Mouse (Mus musculus): ENCODE results near the gene Atxn10. TPM values are rescaled to one million over a fixed set of nuclear protein-coding genes. Genes with fewer than 3 reads are reported as not detected.

Gene Atxn10
- polyA plus RNA-seq, 1 experiment from 2014 or later, result 457 TPM

DNA sequence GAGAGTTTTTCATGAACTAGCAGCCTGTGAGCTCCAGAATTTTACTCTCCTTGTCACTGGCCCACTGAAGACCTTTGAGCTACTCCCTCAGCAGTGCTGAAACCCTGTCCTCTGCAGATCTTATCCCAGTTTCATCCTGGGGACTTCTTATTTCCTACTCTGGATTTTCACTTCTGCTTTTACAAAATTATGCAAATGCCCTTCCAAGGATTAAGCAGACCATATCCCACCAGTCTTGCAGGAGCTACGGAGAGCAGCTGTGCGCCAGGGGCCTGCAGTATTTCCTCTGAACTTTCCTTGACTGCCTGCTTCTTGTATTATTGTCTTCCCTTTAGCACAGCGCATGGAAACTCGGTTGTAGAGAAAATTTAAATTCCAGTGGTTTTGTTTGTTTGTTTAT, 68.7 kb downstream of the Atxn10 start:
- Histone ChIP-seq H3K36me3 (ENCODE audit: control insufficient read depth, insufficient read depth, low read length) (no peaks in the 10 kb centered on the region), H3K27me3 (ENCODE audit: control insufficient read depth, insufficient read depth, low read length) (no peaks in the 10 kb centered on the region), H3K27ac (ENCODE audit: low read depth, low read length) (no peak overlapping the region), H3K9me3 (ENCODE audit: control insufficient read depth, low read length) (no peaks in the 10 kb centered on the region), H3K4me1 (replicated peaks; ENCODE audit: control insufficient read depth, insufficient read depth, low read length) (no peaks in the 10 kb centered on the region), H3K9ac (ENCODE audit: low read depth, low read length) (no peak overlapping the region), H3K4me2 (replicated peaks; ENCODE audit: low read depth, low read length) (no peak overlapping the region), H3K4me3 (ENCODE audit: low read depth, low read length) (no peak overlapping the region)
- DNase-seq (ENCODE audit: low spot score) (no peak), ATAC-seq (ENCODE audit: low FRiP score) (no peak)
- WGBS, result 93% methylated on average over 4 of the region's 4 CpGs

- WGBS, result 82% methylated on average over 3 of the region's 3 CpGs
- ATAC-seq (ENCODE audit: low FRiP score), result no peak
- H3K4me1 ChIP-seq (replicated peaks; ENCODE audit: control insufficient read depth, insufficient read depth, low read length), result no peaks in the 10 kb centered on the region
- no peaks in the 10 kb centered on the region for H3K9me3 ChIP-seq (ENCODE audit: control insufficient read depth, low read length)
- no peak overlapping the region for H3K27ac ChIP-seq (ENCODE audit: low read depth, low read length)
- H3K27me3 ChIP-seq (ENCODE audit: control insufficient read depth, insufficient read depth, low read length), result no peaks in the 10 kb centered on the region
- no peak overlapping the region for H3K4me2 ChIP-seq (replicated peaks; ENCODE audit: low read depth, low read length)
- no peaks in the 10 kb centered on the region for H3K36me3 ChIP-seq (ENCODE audit: control insufficient read depth, insufficient read depth, low read length)
- H3K9ac ChIP-seq (ENCODE audit: low read depth, low read length), result no peak overlapping the region
- no peak for DNase-seq (ENCODE audit: low spot score)
- no peak overlapping the region for H3K4me3 ChIP-seq (ENCODE audit: low read depth, low read length)
These were observed 69.5 kb downstream of the Atxn10 start for GRCm38 (mm10) chr15:85405567-85405966.

- H3K9ac ChIP-seq (ENCODE audit: low read depth, low read length), result no peak overlapping the region
- no peak overlapping the region for H3K27ac ChIP-seq (ENCODE audit: low read depth, low read length)
- no peak overlapping the region for H3K4me2 ChIP-seq (replicated peaks; ENCODE audit: low read depth, low read length)
- no peak overlapping the region for H3K4me3 ChIP-seq (ENCODE audit: low read depth, low read length)
- DNase-seq (ENCODE audit: low spot score) (no peak), ATAC-seq (ENCODE audit: low FRiP score) (no peak)
- no peaks in the 10 kb centered on the region for H3K9me3 ChIP-seq (ENCODE audit: control insufficient read depth, low read length)
- no peaks in the 10 kb centered on the region for H3K4me1 ChIP-seq (replicated peaks; ENCODE audit: control insufficient read depth, insufficient read depth, low read length)
- WGBS, result 89% methylated on average over 1 of the region's 1 CpGs
- no peaks in the 10 kb centered on the region for H3K36me3 ChIP-seq (ENCODE audit: control insufficient read depth, insufficient read depth, low read length)
- no peaks in the 10 kb centered on the region for H3K27me3 ChIP-seq (ENCODE audit: control insufficient read depth, insufficient read depth, low read length)
These were observed 70.8 kb downstream of the Atxn10 start for GRCm38 (mm10) chr15:85406846-85407245.

- Histone ChIP-seq H3K36me3 (ENCODE audit: control insufficient read depth, insufficient read depth, low read length) (no peaks in the 10 kb centered on the region), H3K4me1 (replicated peaks; ENCODE audit: control insufficient read depth, insufficient read depth, low read length) (no peaks in the 10 kb centered on the region), H3K27ac (ENCODE audit: low read depth, low read length) (no peak overlapping the region), H3K9ac (ENCODE audit: low read depth, low read length) (no peak overlapping the region), H3K27me3 (ENCODE audit: control insufficient read depth, insufficient read depth, low read length) (no peaks in the 10 kb centered on the region), H3K4me3 (ENCODE audit: low read depth, low read length) (no peak overlapping the region), H3K9me3 (ENCODE audit: control insufficient read depth, low read length) (no peaks in the 10 kb centered on the region), H3K4me2 (replicated peaks; ENCODE audit: low read depth, low read length) (no peak overlapping the region)
- WGBS, result 85% methylated on average over 3 of the region's 3 CpGs
- ATAC-seq (ENCODE audit: low FRiP score), result no peak
- DNase-seq (ENCODE audit: low spot score), result no peak
These were observed 71.3 kb downstream of the Atxn10 start for GRCm38 (mm10) chr15:85407342-85407741.

DNA sequence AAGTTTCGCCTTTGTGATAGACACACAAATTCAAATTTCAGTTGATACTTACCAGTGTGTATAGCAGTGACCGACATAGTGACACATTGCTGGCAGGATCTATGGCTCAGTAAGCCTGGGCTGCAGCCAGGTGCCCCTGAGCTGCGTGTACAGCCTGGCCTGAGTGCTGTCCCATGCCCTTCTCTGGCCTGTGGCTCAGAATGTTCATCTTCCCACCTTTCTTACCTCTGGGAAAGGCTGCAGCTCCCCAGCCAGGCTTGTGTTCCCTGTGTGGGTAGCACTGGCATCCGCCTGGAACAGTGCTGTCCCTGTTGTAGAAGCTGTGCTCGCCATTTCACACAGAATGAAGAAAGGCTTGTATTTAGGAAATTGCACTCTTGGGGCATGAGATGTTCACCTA, 72.7 kb downstream of the Atxn10 start:
- Histone ChIP-seq H3K4me2 (replicated peaks; ENCODE audit: low read depth, low read length) (no peak overlapping the region), H3K9me3 (ENCODE audit: control insufficient read depth, low read length) (no peaks in the 10 kb centered on the region), H3K36me3 (ENCODE audit: control insufficient read depth, insufficient read depth, low read length) (no peaks in the 10 kb centered on the region), H3K27ac (ENCODE audit: low read depth, low read length) (no peak overlapping the region), H3K27me3 (ENCODE audit: control insufficient read depth, insufficient read depth, low read length) (no peaks in the 10 kb centered on the region), H3K4me3 (ENCODE audit: low read depth, low read length) (no peak overlapping the region), H3K4me1 (replicated peaks; ENCODE audit: control insufficient read depth, insufficient read depth, low read length) (no peaks in the 10 kb centered on the region), H3K9ac (ENCODE audit: low read depth, low read length) (no peak overlapping the region)
- no peak for ATAC-seq (ENCODE audit: low FRiP score)
- 88% methylated on average over 5 of the region's 5 CpGs for WGBS
- no peak for DNase-seq (ENCODE audit: low spot score)

DNA sequence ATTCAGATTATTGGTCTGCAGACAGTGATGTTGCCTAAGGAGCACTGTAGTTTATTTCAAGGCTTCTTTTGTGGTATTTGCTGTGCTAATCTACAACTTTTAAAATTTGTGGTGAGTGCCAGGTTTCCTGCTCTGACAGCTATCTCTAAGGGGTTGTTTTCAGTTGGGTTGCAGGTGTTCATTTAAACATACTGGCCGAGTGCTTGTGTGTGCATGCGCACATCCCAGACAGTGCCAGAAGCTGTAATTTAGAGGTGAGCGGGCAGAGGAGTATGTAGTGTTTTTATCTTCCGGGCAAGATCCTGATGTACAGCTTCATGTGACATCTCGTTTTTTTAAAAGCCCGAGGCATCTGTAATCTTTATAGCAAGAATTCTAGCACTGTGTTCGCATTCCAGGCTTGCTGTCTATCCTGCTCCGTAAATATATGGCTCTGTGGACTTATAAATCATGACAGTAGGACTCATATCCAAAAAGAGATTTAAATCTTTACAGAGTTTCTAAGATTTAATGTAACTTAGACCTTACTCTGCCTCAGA, 73.3 kb downstream of the Atxn10 start:
- Histone ChIP-seq H3K36me3 (ENCODE audit: control insufficient read depth, insufficient read depth, low read length) (no peaks in the 10 kb centered on the region), H3K4me3 (ENCODE audit: low read depth, low read length) (no peak overlapping the region), H3K9me3 (ENCODE audit: control insufficient read depth, low read length) (no peaks in the 10 kb centered on the region), H3K4me1 (replicated peaks; ENCODE audit: control insufficient read depth, insufficient read depth, low read length) (no peaks in the 10 kb centered on the region), H3K27me3 (ENCODE audit: control insufficient read depth, insufficient read depth, low read length) (no peaks in the 10 kb centered on the region), H3K4me2 (replicated peaks; ENCODE audit: low read depth, low read length) (no peak overlapping the region), H3K27ac (ENCODE audit: low read depth, low read length) (no peak overlapping the region), H3K9ac (ENCODE audit: low read depth, low read length) (no peak overlapping the region)
- DNase-seq (ENCODE audit: low spot score) (no peak), ATAC-seq (ENCODE audit: low FRiP score) (no peak)
- WGBS, result 85% methylated on average over 8 of the region's 8 CpGs

GRCm38 (mm10) chr15:85409836-85410235, 73.8 kb downstream of the Atxn10 start:
- no peak overlapping the region for H3K27ac ChIP-seq (ENCODE audit: low read depth, low read length)
- no peak overlapping the region for H3K4me2 ChIP-seq (replicated peaks; ENCODE audit: low read depth, low read length)
- no peaks in the 10 kb centered on the region for H3K36me3 ChIP-seq (ENCODE audit: control insufficient read depth, insufficient read depth, low read length)
- H3K9me3 ChIP-seq (ENCODE audit: control insufficient read depth, low read length), result no peaks in the 10 kb centered on the region
- WGBS, result 82% methylated on average over 6 of the region's 6 CpGs
- no peak overlapping the region for H3K9ac ChIP-seq (ENCODE audit: low read depth, low read length)
- no peaks in the 10 kb centered on the region for H3K27me3 ChIP-seq (ENCODE audit: control insufficient read depth, insufficient read depth, low read length)
- no peaks in the 10 kb centered on the region for H3K4me1 ChIP-seq (replicated peaks; ENCODE audit: control insufficient read depth, insufficient read depth, low read length)
- ATAC-seq (ENCODE audit: low FRiP score), result no peak
- DNase-seq (ENCODE audit: low spot score), result no peak
- H3K4me3 ChIP-seq (ENCODE audit: low read depth, low read length), result no peak overlapping the region

DNA sequence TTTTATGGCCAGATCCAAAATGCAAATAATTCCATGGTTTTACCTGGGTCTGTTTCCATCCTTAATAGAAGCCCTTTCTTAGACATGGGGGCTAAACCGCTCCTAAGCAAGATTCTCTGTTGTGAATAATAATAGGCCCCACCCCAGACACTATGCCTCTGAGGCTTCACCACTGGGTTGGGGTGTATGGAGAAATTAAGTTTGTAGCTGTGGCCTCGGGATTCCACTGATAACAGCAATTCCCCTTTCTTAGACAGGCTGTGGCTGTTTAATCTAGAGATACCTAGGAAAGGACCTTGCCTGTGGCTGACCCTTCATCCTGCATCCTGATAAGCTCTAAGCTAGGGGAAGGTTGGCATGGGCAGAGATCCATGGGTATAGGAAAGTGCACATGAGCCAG, 78.6 kb downstream of the Atxn10 start:
- no peak for DNase-seq (ENCODE audit: low spot score)
- no peaks in the 10 kb centered on the region for H3K9me3 ChIP-seq (ENCODE audit: control insufficient read depth, low read length)
- H3K4me3 ChIP-seq (ENCODE audit: low read depth, low read length), result no peak overlapping the region
- H3K4me2 ChIP-seq (replicated peaks; ENCODE audit: low read depth, low read length), result no peak overlapping the region
- H3K27me3 ChIP-seq (ENCODE audit: control insufficient read depth, insufficient read depth, low read length), result no peaks in the 10 kb centered on the region
- H3K36me3 ChIP-seq (ENCODE audit: control insufficient read depth, insufficient read depth, low read length), result no peaks in the 10 kb centered on the region
- no peak overlapping the region for H3K9ac ChIP-seq (ENCODE audit: low read depth, low read length)
- 93% methylated on average over 2 of the region's 2 CpGs for WGBS
- H3K4me1 ChIP-seq (replicated peaks; ENCODE audit: control insufficient read depth, insufficient read depth, low read length), result no peaks in the 10 kb centered on the region
- H3K27ac ChIP-seq (ENCODE audit: low read depth, low read length), result no peak overlapping the region
- no peak for ATAC-seq (ENCODE audit: low FRiP score)

DNA sequence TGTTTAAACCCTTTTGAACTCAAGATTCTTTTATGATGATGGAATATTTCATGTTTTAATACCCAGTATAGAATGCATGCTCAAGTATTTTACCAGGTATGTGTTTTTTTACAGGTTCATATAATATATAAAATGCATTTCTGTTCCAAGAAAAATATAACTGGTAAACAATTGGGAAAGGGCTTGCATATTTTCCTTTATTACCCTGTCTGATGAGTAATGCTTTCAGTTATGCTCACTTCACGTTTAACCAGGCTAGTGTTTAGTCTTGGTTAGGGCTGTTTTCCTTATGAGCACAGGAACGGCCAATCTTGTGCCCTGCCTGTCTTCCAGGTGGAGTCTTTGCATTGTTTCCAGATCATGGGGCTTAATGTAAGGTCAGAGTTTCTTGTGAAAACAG, 84.6 kb downstream of the Atxn10 start:
- DNase-seq (ENCODE audit: low spot score), result no peak
- Histone ChIP-seq H3K36me3 (ENCODE audit: control insufficient read depth, insufficient read depth, low read length) (no peaks in the 10 kb centered on the region), H3K4me3 (ENCODE audit: low read depth, low read length) (no peak overlapping the region), H3K9ac (ENCODE audit: low read depth, low read length) (no peak overlapping the region), H3K4me1 (replicated peaks; ENCODE audit: control insufficient read depth, insufficient read depth, low read length) (no peaks in the 10 kb centered on the region), H3K27ac (ENCODE audit: low read depth, low read length) (no peak overlapping the region), H3K4me2 (replicated peaks; ENCODE audit: low read depth, low read length) (no peak overlapping the region), H3K9me3 (ENCODE audit: control insufficient read depth, low read length) (no peaks in the 10 kb centered on the region), H3K27me3 (ENCODE audit: control insufficient read depth, insufficient read depth, low read length) (no peaks in the 10 kb centered on the region)
- 87% methylated on average over 2 of the region's 2 CpGs for WGBS
- no peak for ATAC-seq (ENCODE audit: low FRiP score)
